Mouse (Mus musculus) Muller cell, postnatal 12 days (primary cell): ENCODE measurements around the gene Pacsin3.

Experiments
- DNase-seq: peaks from one replicate; pipeline ENCODE4 v3.0.0-alpha.2; 2015; ENCODE audit errors: inconsistent ontology term

Gene Pacsin3

GRCm38 (mm10) chr2:91255661-91256150, at the start of gene Pacsin3:
TSS of gene Pacsin3 (plus strand) at chr2:91255954.
- peak; percentile 33 for DNase-seq

GRCm38 (mm10) chr2:91206254-91206775, 49.4 kb upstream of the Pacsin3 start:
- DNase-seq, result no peak

- no peak for DNase-seq
Observed at GRCm38 (mm10) chr2:91213311-91213710, 42.4 kb upstream of the Pacsin3 start.

GRCm38 (mm10) chr2:91217032-91217431, 38.7 kb upstream of the Pacsin3 start:
- no peak for DNase-seq

- no peak for DNase-seq
Observed at GRCm38 (mm10) chr2:91220501-91220900, 35.3 kb upstream of the Pacsin3 start.

GRCm38 (mm10) chr2:91223614-91224013, 32.1 kb upstream of the Pacsin3 start:
- DNase-seq, result no peak

- no peak for DNase-seq
Observed at GRCm38 (mm10) chr2:91229735-91230134, 26.0 kb upstream of the Pacsin3 start.

- DNase-seq, result peak; percentile 99
Observed at GRCm38 (mm10) chr2:91236601-91237510, 18.9 kb upstream of the Pacsin3 start, which contains the start of gene Ddb2. TSS of gene Ddb2 (minus strand) at chr2:91236982.

GRCm38 (mm10) chr2:91237511-91238080, 18.2 kb upstream of the Pacsin3 start:
- DNase-seq, result peak; percentile 76

- peak; percentile 14 for DNase-seq
Observed at GRCm38 (mm10) chr2:91242547-91242946, 13.2 kb upstream of the Pacsin3 start.

GRCm38 (mm10) chr2:91243416-91243815, 12.3 kb upstream of the Pacsin3 start:
- DNase-seq, result peak; percentile 67

GRCm38 (mm10) chr2:91244557-91245228, 11.1 kb upstream of the Pacsin3 start:
- no peak for DNase-seq

- DNase-seq, result peak; percentile 59
Observed at GRCm38 (mm10) chr2:91248366-91248765, 7.4 kb upstream of the Pacsin3 start.

- no peak for DNase-seq
Observed at GRCm38 (mm10) chr2:91252001-91252400, 3.8 kb upstream of the Pacsin3 start.

GRCm38 (mm10) chr2:91252512-91252911, 3.2 kb upstream of the Pacsin3 start:
- no peak for DNase-seq

GRCm38 (mm10) chr2:91254725-91255380, 901 bp upstream of the Pacsin3 start:
- no peak for DNase-seq

GRCm38 (mm10) chr2:91256256-91257125, 737 bp downstream of the Pacsin3 start:
- peak; percentile 82 for DNase-seq

- peak; percentile 83 for DNase-seq
Observed at GRCm38 (mm10) chr2:91257126-91257980, 1.6 kb downstream of the Pacsin3 start.

- peak; percentile 48 for DNase-seq
Observed at GRCm38 (mm10) chr2:91258054-91258453, 2.3 kb downstream of the Pacsin3 start.
